Mouse (Mus musculus) ES-Bruce4 (cell line): ENCODE results near the gene Cbarp. TPM values are rescaled to one million over a fixed set of nuclear protein-coding genes. Genes with fewer than 3 reads are reported as not detected.

Experiments
- H3K27ac ChIP-seq: 2 replicates; pipeline ENCODE4 v1.5.1; 2012; ENCODE audit warnings: low read length, inconsistent platforms; ENCODE audit not compliant: insufficient read depth
- H3K27me3 ChIP-seq: 2 replicates; pipeline ENCODE4 v1.6.1; 2012; ENCODE audit warnings: mild to moderate bottlenecking, low read length, inconsistent platforms; ENCODE audit not compliant: control insufficient read depth, poor library complexity, insufficient read depth, severe bottlenecking
- H3K36me3 ChIP-seq: 2 replicates; pipeline ENCODE4 v1.6.1; 2012; ENCODE audit warnings: inconsistent platforms, mild to moderate bottlenecking, low read length, moderate library complexity; ENCODE audit not compliant: control insufficient read depth, poor library complexity, insufficient read depth, severe bottlenecking
- H3K4me1 ChIP-seq: one replicate; pipeline ENCODE4 v1.8.1; 2011; ENCODE audit warnings: low read length; ENCODE audit not compliant: control insufficient read depth, insufficient read depth
- H3K4me3 ChIP-seq: 2 replicates; pipeline ENCODE4 v1.5.1; 2011; ENCODE audit warnings: low read depth, mild to moderate bottlenecking, low read length
- H3K9ac ChIP-seq: 2 replicates; pipeline ENCODE4 v1.6.1; 2012; ENCODE audit warnings: low read depth, mild to moderate bottlenecking, inconsistent platforms; ENCODE audit not compliant: poor library complexity, severe bottlenecking
- H3K9me3 ChIP-seq: replicated peaks from 2 replicates; pipeline ENCODE4 v1.6.1; 2012; ENCODE audit warnings: mild to moderate bottlenecking, low read length, inconsistent platforms; ENCODE audit not compliant: control insufficient read depth, poor library complexity, insufficient read depth, severe bottlenecking
- CTCF ChIP-seq: IDR thresholded peaks from one replicate; pipeline ENCODE4 v1.8.1; 2011; ENCODE audit warnings: low read depth, low read length
- EP300 ChIP-seq: IDR thresholded peaks from 2 replicates; pipeline ENCODE4 v1.6.1; 2011; ENCODE audit warnings: low read depth, low read length; ENCODE audit not compliant: insufficient read depth
- POLR2A ChIP-seq: IDR thresholded peaks from one replicate; pipeline ENCODE4 v1.8.1; 2011; ENCODE audit warnings: low read length; ENCODE audit not compliant: insufficient read depth
- polyA plus RNA-seq: library from polyadenylated mRNA; stranded (reverse); fragments of >200 nt; gene quantifications from 2 replicates; pipeline ENCODE4 v1.2.4, GENCODE M21; 2011; ENCODE audit warnings: low read depth; ENCODE audit not compliant: missing spikeins, insufficient read depth, insufficient read length

Cbarp gene
- polyA plus RNA-seq, 1 experiment = 29.8 TPM

- no peak for TF ChIP-seq EP300
- TF ChIP-seq POLR2A = no peak
- TF ChIP-seq CTCF = no peak
- H3K9me3 ChIP-seq = no peaks in the 10 kb centered on the region
- H3K27me3 ChIP-seq = no peaks in the 10 kb centered on the region
- no peak overlapping the region for H3K4me3 ChIP-seq
- no peaks in the 10 kb centered on the region for H3K36me3 ChIP-seq
- peaks cover 5% of the 10 kb centered on the region for H3K4me1 ChIP-seq
- no peak overlapping the region for H3K27ac ChIP-seq
- no peak overlapping the region for H3K9ac ChIP-seq
These were observed 40.2 kb upstream of the Cbarp start for GRCm38 (mm10) chr10:80180823-80181222.

GRCm38 (mm10) chr10:80180288-80180687 lies 39.7 kb upstream of the Cbarp start:
- no peak for TF ChIP-seq CTCF
- TF ChIP-seq POLR2A = no peak
- no peak for TF ChIP-seq EP300
- peak overlapping the region; percentile 88; the same call in 1 of the 2 replicates for H3K9ac ChIP-seq
- no peaks in the 10 kb centered on the region for H3K9me3 ChIP-seq
- peaks cover 3% of the 10 kb centered on the region for H3K4me1 ChIP-seq
- no peaks in the 10 kb centered on the region for H3K36me3 ChIP-seq
- peak overlapping the region; percentile 61; the same call in 1 of the 2 replicates for H3K4me3 ChIP-seq
- no peak overlapping the region for H3K27ac ChIP-seq
- H3K27me3 ChIP-seq = no peaks in the 10 kb centered on the region

GRCm38 (mm10) chr10:80179068-80180051 lies 38.7 kb upstream of the Cbarp start, which contains the start of gene Efna2:
TSS of gene Efna2 (plus strand) at chr10:80179482.
- H3K36me3 ChIP-seq = no peaks in the 10 kb centered on the region
- peak within 1 kb of the TSS; percentile 82 for H3K4me3 ChIP-seq
- peaks cover 3% of the 10 kb centered on the region for H3K4me1 ChIP-seq
- peak within 1 kb of the TSS; percentile 4; the same call in 1 of the 2 replicates for H3K27ac ChIP-seq
- H3K9ac ChIP-seq = peak within 1 kb of the TSS; percentile 88
- no peak for TF ChIP-seq POLR2A
- no peak for TF ChIP-seq EP300
- TF ChIP-seq CTCF = no peak
- no peaks in the 10 kb centered on the region for H3K9me3 ChIP-seq
- no peaks in the 10 kb centered on the region for H3K27me3 ChIP-seq

- no peak overlapping the region for H3K27ac ChIP-seq
- H3K27me3 ChIP-seq = no peaks in the 10 kb centered on the region
- H3K4me1 ChIP-seq = peaks cover 3% of the 10 kb centered on the region
- H3K9ac ChIP-seq = no peak overlapping the region
- no peaks in the 10 kb centered on the region for H3K36me3 ChIP-seq
- H3K4me3 ChIP-seq = no peak overlapping the region
- H3K9me3 ChIP-seq = no peaks in the 10 kb centered on the region
- TF ChIP-seq CTCF = no peak
- no peak for TF ChIP-seq EP300
These were observed 37.0 kb upstream of the Cbarp start for GRCm38 (mm10) chr10:80177441-80178279.

GRCm38 (mm10) chr10:80176270-80176834 lies 35.7 kb upstream of the Cbarp start:
- H3K4me1 ChIP-seq = peaks cover 3% of the 10 kb centered on the region
- no peaks in the 10 kb centered on the region for H3K36me3 ChIP-seq
- H3K27ac ChIP-seq = no peak overlapping the region
- TF ChIP-seq POLR2A = no peak
- no peak for TF ChIP-seq EP300
- no peak for TF ChIP-seq CTCF
- no peaks in the 10 kb centered on the region for H3K9me3 ChIP-seq
- H3K9ac ChIP-seq = no peak overlapping the region
- no peaks in the 10 kb centered on the region for H3K27me3 ChIP-seq
- no peak overlapping the region for H3K4me3 ChIP-seq
